ENCODE assay signal across 28 mouse cellular contexts in genomic region chr1:182817106-182817505, GRCm38 (mm10). TPM values are rescaled to one million over a fixed set of nuclear protein-coding genes. Genes with fewer than 3 reads are reported as not detected.
DNase-seq lines count a peak whose midpoint lies in the region; ATAC-seq and TF ChIP-seq lines count a peak whose summit lies in the region.
"Had no signal": no experiment of that assay in that cellular context is flagged by ENCODE, and none has a peak within 500 bp of the region (broad histone marks: within the 10 kb centered on the region; RNA-seq: fewer than 3 reads in every experiment).

No protein-coding gene starts in this region.

- H3K36me3 ChIP-seq in heart, embryonic 13.5 days, result no peaks in the 10 kb centered on the region
- H3K36me3 ChIP-seq in neural tube, embryonic 13.5 days, result no peaks in the 10 kb centered on the region
- H3K36me3 ChIP-seq: limb, embryonic 12.5 days; stomach, embryonic 15.5 days had no signal

- H3K27me3 ChIP-seq in heart, embryonic 13.5 days (replicated peaks), result no peaks in the 10 kb centered on the region
- H3K27me3 ChIP-seq in neural tube, embryonic 13.5 days, result no peaks in the 10 kb centered on the region
- H3K27me3 ChIP-seq: limb, embryonic 12.5 days; stomach, embryonic 15.5 days had no signal

- no peak overlapping the region for H3K4me3 ChIP-seq in heart, embryonic 13.5 days
- no peak overlapping the region for H3K4me3 ChIP-seq in layer of hippocampus, adult 2 months
- no peak overlapping the region for H3K4me3 ChIP-seq in neural tube, embryonic 13.5 days
- H3K4me3 ChIP-seq: erythroblast, embryonic 14.5 days; gastrocnemius, adult 2 months; limb, embryonic 12.5 days; stomach, embryonic 15.5 days had no signal

- no peak for TF ChIP-seq CTCF in layer of hippocampus, adult 2 months (conservative IDR thresholded peaks at IDR 0.05)

- H3K4me2 ChIP-seq in heart, embryonic 13.5 days, result peak overlapping the region; percentile 36
- no peak overlapping the region for H3K4me2 ChIP-seq in neural tube, embryonic 13.5 days
- H3K4me2 ChIP-seq: limb, embryonic 12.5 days; liver, embryonic 11.5 days; stomach, embryonic 15.5 days had no signal

- peaks cover 45% of the 10 kb centered on the region for H3K4me1 ChIP-seq in heart, embryonic 13.5 days
- peaks cover 56% of the 10 kb centered on the region for H3K4me1 ChIP-seq in neural tube, embryonic 13.5 days (replicated peaks)
- H3K4me1 ChIP-seq: stomach, embryonic 15.5 days had no signal

- H3K27ac ChIP-seq in heart, embryonic 13.5 days (replicated peaks), result peak overlapping the region; percentile 50; the same call in 1 of the 2 replicates
- peak overlapping the region; percentile 28; the same call in 1 of the 2 replicates for H3K27ac ChIP-seq in layer of hippocampus, adult 2 months
- H3K27ac ChIP-seq in neural tube, embryonic 13.5 days (replicated peaks), result peak overlapping the region; percentile 82
- H3K27ac ChIP-seq: gastrocnemius, adult 2 months; kidney, postnatal 0 days; limb, embryonic 12.5 days; stomach, embryonic 15.5 days had no signal

- no peak overlapping the region for H3K9ac ChIP-seq in heart, embryonic 13.5 days
- no peak overlapping the region for H3K9ac ChIP-seq in neural tube, embryonic 13.5 days
- H3K9ac ChIP-seq: limb, embryonic 12.5 days; liver, postnatal 0 days; stomach, embryonic 15.5 days had no signal

- WGBS in heart, embryonic 13.5 days, result 42% methylated on average over 5 of the region's 5 CpGs
- 42% methylated on average over 5 of the region's 5 CpGs for WGBS in neural tube, embryonic 13.5 days

- DNase-seq in heart, postnatal 36 days, result no peak
- DNase-seq in layer of hippocampus, adult 2 months (ENCODE audit: low spot score in 2 of 2), result no peak
- no peak for DNase-seq in layer of hippocampus, adult 9-10 months (ENCODE audit: low spot score)
- DNase-seq in neural tube, embryonic 10.5 days (ENCODE audit: extremely low spot score, low spot score), result no peak
- DNase-seq in yolk sac, embryonic 10.5 days (ENCODE audit: low spot score), result peak; percentile 38
- DNase-seq in left cerebral cortex, postnatal 36 days (ENCODE audit: low spot score in 2 of 2), result no peak
- DNase-seq: adrenal gland, postnatal 25 days; B cell, adult 2 months; cerebellum, adult 11-12 months; cerebellum, adult 9-11 months; gastrocnemius, adult 2 months; gastrocnemius, postnatal 36 days; heart, postnatal 14 days; kidney, adult 8-10 months; kidney, postnatal 4 days; layer of hippocampus, adult 9-11 months; liver, postnatal 0 days; lung, postnatal 36 days had no signal

- peaks cover 4% of the 10 kb centered on the region for H3K9me3 ChIP-seq in heart, embryonic 13.5 days
- no peaks in the 10 kb centered on the region for H3K9me3 ChIP-seq in neural tube, embryonic 13.5 days
- H3K9me3 ChIP-seq: stomach, embryonic 15.5 days had no signal

- intact Hi-C loops in heart, postnatal 36 days (cut with DNase I), result no loop called here
- intact Hi-C loops in left cerebral cortex, postnatal 36 days (cut with DNase I), result no loop called here

- no peak for ATAC-seq in heart, embryonic 13.5 days (ENCODE audit: extremely low read depth, insufficient number of reproducible peaks, low FRiP score, low TSS enrichment)
- no peak for ATAC-seq in neural tube, embryonic 13.5 days (ENCODE audit: low read depth)
- ATAC-seq: forebrain, embryonic 16.5 days; intestine, embryonic 16.5 days; liver, postnatal 0 days had no signal

RNA-seq across cellular contexts. Expression of gene Susd4, which starts 53.4 kb away (rescaled TPM):
- polyA plus RNA-seq in heart, embryonic 13.5 days (2015; fragmentation: Nextera tagmentation; extraction: Ambion mirVana), result 4.9 and 5.5 TPM in 2 replicates
- total RNA-seq in heart, postnatal 36 days (2021), result under 1 TPM; 0.39 to 0.41 TPM
- total RNA-seq in layer of hippocampus, adult 2 months (2021), result 100 to 1,000 TPM; 127 to 135 TPM
- 72.3 and 73.9 TPM in 2 replicates for polyA plus RNA-seq in neural tube, embryonic 13.5 days (2015; fragmentation: Nextera tagmentation; extraction: Ambion mirVana)
- 100 to 1,000 TPM; 113 TPM for total RNA-seq in left cerebral cortex, postnatal 36 days (2021)
- total RNA-seq: megakaryocyte, adult 5-6 weeks had no signal
- polyA plus RNA-seq: erythroblast, embryonic 14.5 days had no signal

Comparison
In these comparisons a context has a peak if more than half of its experiments do, and no peak if none do; other contexts are left out.
1. H3K27ac ChIP-seq: peak in every context shown above with its lines; median percentile 82 in neural tube, embryonic 13.5 days; 50 in heart, embryonic 13.5 days; 28 in layer of hippocampus, adult 2 months.
2. RNA of gene Susd4, which starts 53.4 kb away (total RNA-seq): 127 to 135 TPM in layer of hippocampus, adult 2 months and 113 TPM in left cerebral cortex, postnatal 36 days; 0.39 to 0.41 TPM in heart, postnatal 36 days; every median in the first group is over 10 times any median in the second.